Mouse (Mus musculus): ENCODE results near the gene Thrap3. TPM values are rescaled to one million over a fixed set of nuclear protein-coding genes. Genes with fewer than 3 reads are reported as not detected.

Thrap3 gene
- polyA plus RNA-seq, 1 experiment from 2014 or later, result 136 TPM

GRCm38 (mm10) chr4:126204016-126204415, 1.5 kb upstream of the Thrap3 start:
- Histone ChIP-seq H3K9me3 (replicated peaks; ENCODE audit: low read length) (no peaks in the 10 kb centered on the region), H3K27ac (peak overlapping the region; percentile 97; the same call in 1 of the 2 replicates), H3K36me3 (ENCODE audit: insufficient read depth, low read length) (no peaks in the 10 kb centered on the region), H3K4me3 (replicated peaks; ENCODE audit: low read depth, low read length) (no peak overlapping the region), H3K27me3 (ENCODE audit: insufficient read depth, low read length) (no peaks in the 10 kb centered on the region), H3K4me2 (ENCODE audit: low read length) (no peak overlapping the region), H3K9ac (ENCODE audit: low read depth, low read length) (no peak overlapping the region), H3K4me1 (replicated peaks; ENCODE audit: insufficient read depth, low read length) (peaks cover 17% of the 10 kb centered on the region)
- WGBS, result 70% methylated on average over 8 of the region's 8 CpGs
- DNase-seq (ENCODE audit: low spot score) (peak; percentile 53), ATAC-seq (replicated peaks; ENCODE audit: low FRiP score, low read depth) (no peak)
- TF ChIP-seq CTCF (IDR thresholded peaks at IDR 0.05; ENCODE audit: low read depth), result no peak

- Histone ChIP-seq H3K9me3 (replicated peaks; ENCODE audit: low read length) (no peaks in the 10 kb centered on the region), H3K4me1 (replicated peaks; ENCODE audit: insufficient read depth, low read length) (peaks cover 23% of the 10 kb centered on the region), H3K27me3 (ENCODE audit: insufficient read depth, low read length) (no peaks in the 10 kb centered on the region), H3K9ac (ENCODE audit: low read depth, low read length) (peak overlapping the region; percentile 81), H3K27ac (peak overlapping the region; percentile 97), H3K4me2 (ENCODE audit: low read length) (peak overlapping the region; percentile 51), H3K36me3 (ENCODE audit: insufficient read depth, low read length) (no peaks in the 10 kb centered on the region), H3K4me3 (replicated peaks; ENCODE audit: low read depth, low read length) (peak overlapping the region; percentile 56; the same call in 1 of the 2 replicates)
- WGBS, result 55% methylated on average over 10 of the region's 10 CpGs
- no peak for TF ChIP-seq CTCF (IDR thresholded peaks at IDR 0.05; ENCODE audit: low read depth)
- DNase-seq (ENCODE audit: low spot score), result no peak
- ATAC-seq (replicated peaks; ENCODE audit: low FRiP score, low read depth), result no peak
These were observed 856 bp upstream of the Thrap3 start for GRCm38 (mm10) chr4:126203336-126203895.

DNA sequence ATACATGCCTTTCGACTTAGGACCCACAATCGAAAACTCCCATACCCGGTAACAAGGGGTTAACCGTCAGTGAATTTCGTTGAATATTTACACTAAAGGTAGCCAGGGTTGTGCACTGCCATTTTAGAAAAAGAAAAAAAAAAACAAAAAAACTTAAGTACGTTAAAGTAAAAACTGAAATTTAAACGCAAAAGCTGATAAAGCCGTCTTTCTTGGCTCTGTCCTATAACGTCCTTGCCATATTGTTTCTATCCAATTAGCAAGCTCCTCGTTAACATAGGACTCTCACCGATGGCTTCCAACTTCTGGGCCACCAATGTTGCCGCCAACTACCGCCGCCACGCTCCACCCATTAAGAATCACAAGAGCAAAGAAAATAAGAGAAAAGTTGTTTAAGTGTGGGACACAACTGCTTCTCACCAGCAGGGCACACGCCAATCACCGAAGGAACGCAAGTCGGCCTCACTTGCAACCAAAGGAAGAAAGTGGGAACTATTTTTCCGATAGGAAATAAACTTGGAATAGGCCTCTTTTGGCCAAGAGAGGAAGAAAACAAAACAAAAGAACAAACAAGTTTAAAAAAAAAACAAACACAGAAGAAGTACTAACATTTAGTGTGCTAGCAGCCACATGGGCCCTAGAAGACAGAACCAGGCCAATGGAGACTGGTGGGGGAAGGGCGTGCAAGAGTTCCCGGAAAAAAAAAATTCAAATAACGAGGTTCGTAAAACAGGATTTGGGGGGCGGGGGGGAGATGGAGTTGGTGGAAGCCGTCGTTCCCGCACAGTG, 852 bp downstream of the Thrap3 start:
- under 1% methylated on average over 28 of the region's 28 CpGs for WGBS
- Histone ChIP-seq H3K9ac (ENCODE audit: low read depth, low read length) (peak overlapping the region; percentile 81), H3K4me2 (ENCODE audit: low read length) (peak overlapping the region; percentile 60), H3K36me3 (ENCODE audit: insufficient read depth, low read length) (no peaks in the 10 kb centered on the region), H3K27ac (peak overlapping the region; percentile 97), H3K4me3 (replicated peaks; ENCODE audit: low read depth, low read length) (peak overlapping the region; percentile 56), H3K9me3 (replicated peaks; ENCODE audit: low read length) (no peaks in the 10 kb centered on the region), H3K27me3 (ENCODE audit: insufficient read depth, low read length) (no peaks in the 10 kb centered on the region), H3K4me1 (replicated peaks; ENCODE audit: insufficient read depth, low read length) (peaks cover 24% of the 10 kb centered on the region)
- no peak for ATAC-seq (replicated peaks; ENCODE audit: low FRiP score, low read depth)
- peak; percentile 46; the same call in 1 of the 2 replicates for TF ChIP-seq CTCF (IDR thresholded peaks at IDR 0.05; ENCODE audit: low read depth)
- peak; percentile 85 for DNase-seq (ENCODE audit: low spot score)

GRCm38 (mm10) chr4:126200656-126201055, 1.9 kb downstream of the Thrap3 start:
- Histone ChIP-seq H3K36me3 (ENCODE audit: insufficient read depth, low read length) (no peaks in the 10 kb centered on the region), H3K4me2 (ENCODE audit: low read length) (peak overlapping the region; percentile 60), H3K27me3 (ENCODE audit: insufficient read depth, low read length) (no peaks in the 10 kb centered on the region), H3K27ac (no peak overlapping the region), H3K9me3 (replicated peaks; ENCODE audit: low read length) (no peaks in the 10 kb centered on the region), H3K4me1 (replicated peaks; ENCODE audit: insufficient read depth, low read length) (peaks cover 24% of the 10 kb centered on the region), H3K9ac (ENCODE audit: low read depth, low read length) (peak overlapping the region; percentile 81), H3K4me3 (replicated peaks; ENCODE audit: low read depth, low read length) (peak overlapping the region; percentile 56)
- WGBS, result 18% methylated on average over 2 of the region's 2 CpGs
- DNase-seq (ENCODE audit: low spot score), result no peak
- ATAC-seq (replicated peaks; ENCODE audit: low FRiP score, low read depth), result no peak
- TF ChIP-seq CTCF (IDR thresholded peaks at IDR 0.05; ENCODE audit: low read depth), result no peak

DNA sequence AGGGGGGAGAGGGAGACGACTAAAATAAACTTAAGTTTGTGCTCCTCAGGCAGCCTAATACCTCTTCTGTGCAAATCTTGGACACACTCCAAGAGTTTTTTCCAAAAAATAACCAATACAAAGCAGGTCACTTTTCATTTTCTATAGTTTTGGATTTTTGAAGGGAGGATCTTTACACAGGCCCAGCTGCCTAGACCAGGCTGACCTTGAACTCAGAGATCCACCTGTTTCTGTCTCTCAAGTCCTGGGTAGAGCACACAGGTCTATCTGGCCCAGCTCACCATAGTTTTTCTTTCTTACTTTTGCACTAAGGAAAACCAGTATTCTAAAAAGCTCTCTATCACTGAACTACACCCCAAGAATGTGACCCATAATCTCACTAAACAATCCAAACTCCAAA, 2.5 kb downstream of the Thrap3 start:
- no peaks in the 10 kb centered on the region for H3K27me3 ChIP-seq (ENCODE audit: insufficient read depth, low read length)
- H3K4me2 ChIP-seq (ENCODE audit: low read length), result peak overlapping the region; percentile 60
- no peak overlapping the region for H3K27ac ChIP-seq
- peaks cover 24% of the 10 kb centered on the region for H3K4me1 ChIP-seq (replicated peaks; ENCODE audit: insufficient read depth, low read length)
- no peaks in the 10 kb centered on the region for H3K36me3 ChIP-seq (ENCODE audit: insufficient read depth, low read length)
- H3K9me3 ChIP-seq (replicated peaks; ENCODE audit: low read length), result no peaks in the 10 kb centered on the region
- 31% methylated on average over 1 of the region's 1 CpGs for WGBS
- peak overlapping the region; percentile 56; the same call in 1 of the 2 replicates for H3K4me3 ChIP-seq (replicated peaks; ENCODE audit: low read depth, low read length)
- DNase-seq (ENCODE audit: low spot score) (no peak), ATAC-seq (replicated peaks; ENCODE audit: low FRiP score, low read depth) (no peak)
- TF ChIP-seq CTCF (IDR thresholded peaks at IDR 0.05; ENCODE audit: low read depth), result no peak
- H3K9ac ChIP-seq (ENCODE audit: low read depth, low read length), result no peak overlapping the region

DNA sequence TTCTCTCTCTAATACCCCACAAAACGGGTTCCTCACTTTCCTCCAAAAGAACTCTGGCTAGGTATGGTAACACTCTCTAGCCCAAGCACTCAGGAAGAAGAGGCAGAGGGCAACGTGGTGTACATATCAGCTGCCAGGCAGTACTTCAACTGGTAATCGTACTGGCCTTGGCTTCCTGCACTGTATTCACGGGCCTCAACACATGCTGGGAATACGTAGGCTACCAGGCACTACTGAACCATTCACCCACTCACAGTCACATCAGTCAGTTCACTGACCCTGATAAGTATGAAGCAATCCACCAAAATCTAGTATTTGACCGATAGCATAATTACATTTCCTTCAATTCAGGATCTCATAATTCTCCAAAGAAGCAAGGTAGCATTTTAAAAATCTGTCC, 3.0 kb downstream of the Thrap3 start:
- no peak overlapping the region for H3K9ac ChIP-seq (ENCODE audit: low read depth, low read length)
- ATAC-seq (replicated peaks; ENCODE audit: low FRiP score, low read depth), result no peak
- no peak for TF ChIP-seq CTCF (IDR thresholded peaks at IDR 0.05; ENCODE audit: low read depth)
- H3K36me3 ChIP-seq (ENCODE audit: insufficient read depth, low read length), result 0 out of 2 replicates have a peak, but pooled peaks cover under 1% of the 10 kb centered on the region
- no peak overlapping the region for H3K27ac ChIP-seq
- H3K9me3 ChIP-seq (replicated peaks; ENCODE audit: low read length), result no peaks in the 10 kb centered on the region
- WGBS, result 64% methylated on average over 6 of the region's 6 CpGs
- no peaks in the 10 kb centered on the region for H3K27me3 ChIP-seq (ENCODE audit: insufficient read depth, low read length)
- peak overlapping the region; percentile 56; the same call in 1 of the 2 replicates for H3K4me3 ChIP-seq (replicated peaks; ENCODE audit: low read depth, low read length)
- no peak for DNase-seq (ENCODE audit: low spot score)
- H3K4me2 ChIP-seq (ENCODE audit: low read length), result peak overlapping the region; percentile 60
- H3K4me1 ChIP-seq (replicated peaks; ENCODE audit: insufficient read depth, low read length), result peaks cover 24% of the 10 kb centered on the region
